Mouse (Mus musculus) erythroid progenitor cell, adult 5-6 weeks (primary cell): ENCODE results near the gene Ankzf1. TPM values are rescaled to one million over a fixed set of nuclear protein-coding genes. Genes with fewer than 3 reads are reported as not detected.

Experiments used
- ATAC-seq: replicated peaks from 2 replicates; pipeline ENCODE4 v1.8.0; 2016; ENCODE audit warnings: moderate number of reproducible peaks, mild to moderate bottlenecking, moderate TSS enrichment, inconsistent platforms; ENCODE audit not compliant: poor library complexity, low FRiP score, severe bottlenecking
- total RNA-seq, 2 experiments: library from RNA; stranded (forward) in 1 of 2; stranded (reverse) in 1 of 2; fragments of 150-400 nt in 1 of 2; fragments of 186-747, 209-891 nt in 1 of 2; gene quantifications; 2 replicates each; pipeline versions ENCODE4 v1.2.3 to v1.2.4; 2015 to 2017; ENCODE audit warnings: low replicate concordance in 2 of 2

Ankzf1 gene
- 5.9 and 7.6 TPM in 2 replicates for total RNA-seq (2015; ENCODE audit: low replicate concordance)
- total RNA-seq (2017; ENCODE audit: low replicate concordance) = 8.9 and 10.0 TPM in 2 replicates

- peak; percentile 96 for ATAC-seq
These were observed at the start of gene Ankzf1, which contains the start of gene Atg9a for GRCm38 (mm10) chr1:75191622-75192402. Gene Ankzf1, plus strand, starts transcription at chr1:75192151. Gene Atg9a, minus strand, starts transcription at chr1:75192196.

- peak; percentile 69 for ATAC-seq
These were observed 49.4 kb upstream of the Ankzf1 start, which contains the start of the genes Cnppd1 and Retreg2 for GRCm38 (mm10) chr1:75142301-75143261. Gene Cnppd1, minus strand, starts transcription at chr1:75142711. Gene Retreg2, plus strand, starts transcription at chr1:75142778.

GRCm38 (mm10) chr1:75145589-75145988, 46.4 kb upstream of the Ankzf1 start:
- ATAC-seq = no peak

- no peak for ATAC-seq
These were observed 44.4 kb upstream of the Ankzf1 start for GRCm38 (mm10) chr1:75147411-75148135.

- no peak for ATAC-seq
These were observed 43.2 kb upstream of the Ankzf1 start for GRCm38 (mm10) chr1:75148727-75149126.

- ATAC-seq = no peak
These were observed 36.1 kb upstream of the Ankzf1 start for GRCm38 (mm10) chr1:75155837-75156236.

- ATAC-seq = peak; percentile 51; the same call in 1 of the 2 replicates
These were observed 33.0 kb upstream of the Ankzf1 start for GRCm38 (mm10) chr1:75158990-75159389.

- peak; percentile 91 for ATAC-seq
These were observed 32.3 kb upstream of the Ankzf1 start for GRCm38 (mm10) chr1:75159540-75160255.

- ATAC-seq = no peak
These were observed 31.7 kb upstream of the Ankzf1 start for GRCm38 (mm10) chr1:75160256-75160617.

GRCm38 (mm10) chr1:75168093-75168471, 23.9 kb upstream of the Ankzf1 start:
- ATAC-seq = peak; percentile 53

- ATAC-seq = peak; percentile 91
These were observed 23.2 kb upstream of the Ankzf1 start, which contains the start of gene Zfand2b for GRCm38 (mm10) chr1:75168472-75169464. Gene Zfand2b, plus strand, starts transcription at chr1:75168646.

GRCm38 (mm10) chr1:75179334-75180104, 12.4 kb upstream of the Ankzf1 start:
- ATAC-seq = peak; percentile 75

GRCm38 (mm10) chr1:75180105-75180590, 11.8 kb upstream of the Ankzf1 start, which contains the start of gene Abcb6:
Gene Abcb6, minus strand, starts transcription at chr1:75180392.
- ATAC-seq = peak; percentile 85

- ATAC-seq = no peak
These were observed 11.2 kb upstream of the Ankzf1 start for GRCm38 (mm10) chr1:75180741-75181140.

- no peak for ATAC-seq
These were observed 10.5 kb upstream of the Ankzf1 start for GRCm38 (mm10) chr1:75181377-75181870.

- no peak for ATAC-seq
These were observed 9.8 kb upstream of the Ankzf1 start for GRCm38 (mm10) chr1:75182160-75182559.

- ATAC-seq = no peak
These were observed 6.5 kb upstream of the Ankzf1 start for GRCm38 (mm10) chr1:75185495-75185894.
